Mouse (Mus musculus) kidney, postnatal 0 days (tissue): ENCODE results near the gene Pold1. TPM values are rescaled to one million over a fixed set of nuclear protein-coding genes. Genes with fewer than 3 reads are reported as not detected.

Experiments used
- ATAC-seq: fragments of 200-750 bp; cut with Nextera tagmentation; replicated peaks from 2 replicates; pipeline ENCODE4 v1.8.0; 2017; ENCODE audit warnings: low read depth, moderate number of reproducible peaks, moderate TSS enrichment, moderate library complexity; ENCODE audit not compliant: low FRiP score
- DNase-seq: peaks from one replicate; pipeline ENCODE4 v3.0.0-alpha.2; 2016; ENCODE audit warnings: low spot score
- H3K27ac ChIP-seq: fragments of 300-500 bp; sonication (generic); 2 replicates; pipeline ENCODE4 v1.5.1; 2014; ENCODE audit warnings: mild to moderate bottlenecking
- H3K27me3 ChIP-seq: fragments of 300-500 bp; sonication (generic); 2 replicates; pipeline ENCODE4 v1.6.1; 2014; ENCODE audit warnings: low read length, mixed read lengths; ENCODE audit not compliant: insufficient read depth
- H3K36me3 ChIP-seq: fragments of 300-500 bp; sonication (generic); 2 replicates; pipeline ENCODE4 v1.6.1; 2014; ENCODE audit warnings: low read length, mixed read lengths; ENCODE audit not compliant: insufficient read depth
- H3K4me1 ChIP-seq: fragments of 300-500 bp; sonication (generic); replicated peaks from 2 replicates; pipeline ENCODE4 v1.6.1; 2014; ENCODE audit warnings: antibody characterized with exemption, low read length, mixed read lengths; ENCODE audit not compliant: insufficient read depth
- H3K4me2 ChIP-seq: fragments of 300-500 bp; sonication (generic); 2 replicates; pipeline ENCODE4 v1.6.1; 2014; ENCODE audit warnings: mild to moderate bottlenecking, low read length, moderate library complexity, mixed read lengths
- H3K4me3 ChIP-seq: fragments of 300-500 bp; sonication (generic); replicated peaks from 2 replicates; pipeline ENCODE4 v1.5.1; 2014; ENCODE audit warnings: low read depth, low read length
- H3K9ac ChIP-seq: fragments of 300-500 bp; sonication (generic); 2 replicates; pipeline ENCODE4 v1.6.1; 2014; ENCODE audit warnings: low read depth, low read length
- H3K9me3 ChIP-seq: fragments of 300-500 bp; sonication (generic); replicated peaks from 2 replicates; pipeline ENCODE4 v1.6.1; 2016; ENCODE audit warnings: low read length, inconsistent platforms, mixed read lengths
- CTCF ChIP-seq: IDR thresholded peaks from 2 replicates; pipeline ENCODE4 v1.5.1; 2016; ENCODE audit warnings: antibody characterized with exemption, low read depth, mild to moderate bottlenecking, moderate library complexity
- WGBS: fragments of 180-500 bp; shearing (Covaris S2); extraction: QIAGEN DNeasy Blood & Tissue Kit; methylation state at CpG from one replicate; pipeline ENCODE4 v1.1.7; 2014; 5-methylcytosine and 5-hydroxymethylcytosine counted together
- polyA plus RNA-seq: library from polyadenylated mRNA; unstranded; fragments of >200 nt; fragmentation: Nextera tagmentation; extraction: Ambion mirVana; gene quantifications from 2 replicates; pipeline ENCODE4 v1.2.1, GENCODE M21; 2015

Gene Pold1
- polyA plus RNA-seq, 1 experiment from 2014 or later: 38.0 TPM

- 93% methylated on average over 11 of the region's 11 CpGs for WGBS
- no peak overlapping the region for H3K9ac ChIP-seq
- no peak overlapping the region for H3K27ac ChIP-seq
- H3K4me1 ChIP-seq: no peaks in the 10 kb centered on the region
- no peaks in the 10 kb centered on the region for H3K9me3 ChIP-seq
- TF ChIP-seq CTCF: no peak
- H3K27me3 ChIP-seq: no peaks in the 10 kb centered on the region
- H3K4me2 ChIP-seq: no peak overlapping the region
- no peak overlapping the region for H3K4me3 ChIP-seq
- H3K36me3 ChIP-seq: peaks cover 30% of the 10 kb centered on the region
- no peak for ATAC-seq
- no peak for DNase-seq
These were observed 6.1 kb downstream of the Pold1 start for GRCm38 (mm10) chr7:44542555-44542954.

GRCm38 (mm10) chr7:44538756-44539624, 9.7 kb downstream of the Pold1 start:
- no peak overlapping the region for H3K27ac ChIP-seq
- TF ChIP-seq CTCF: no peak
- ATAC-seq: no peak
- 91% methylated on average over 41 of the region's 41 CpGs for WGBS
- H3K4me2 ChIP-seq: no peak overlapping the region
- peaks cover 37% of the 10 kb centered on the region for H3K36me3 ChIP-seq
- no peaks in the 10 kb centered on the region for H3K4me1 ChIP-seq
- H3K4me3 ChIP-seq: no peak overlapping the region
- H3K27me3 ChIP-seq: no peaks in the 10 kb centered on the region
- H3K9ac ChIP-seq: no peak overlapping the region
- DNase-seq: no peak
- no peaks in the 10 kb centered on the region for H3K9me3 ChIP-seq

- Histone ChIP-seq H3K4me1 (no peaks in the 10 kb centered on the region), H3K4me2 (no peak overlapping the region), H3K27ac (no peak overlapping the region), H3K4me3 (no peak overlapping the region), H3K36me3 (peaks cover 35% of the 10 kb centered on the region), H3K27me3 (no peaks in the 10 kb centered on the region), H3K9me3 (no peaks in the 10 kb centered on the region), H3K9ac (no peak overlapping the region)
- DNase-seq (no peak), ATAC-seq (no peak)
- WGBS: 90% methylated on average over 13 of the region's 13 CpGs
- TF ChIP-seq CTCF: no peak
These were observed 11.2 kb downstream of the Pold1 start for GRCm38 (mm10) chr7:44537496-44537895.

- Histone ChIP-seq H3K4me1 (no peaks in the 10 kb centered on the region), H3K4me2 (no peak overlapping the region), H3K9ac (no peak overlapping the region), H3K27ac (no peak overlapping the region), H3K36me3 (peaks cover 31% of the 10 kb centered on the region), H3K9me3 (no peaks in the 10 kb centered on the region), H3K4me3 (no peak overlapping the region), H3K27me3 (no peaks in the 10 kb centered on the region)
- no peak for TF ChIP-seq CTCF
- no peak for ATAC-seq
- DNase-seq: no peak
- 52% methylated on average over 7 of the region's 7 CpGs for WGBS
These were observed 11.6 kb downstream of the Pold1 start for GRCm38 (mm10) chr7:44537009-44537408.

- no peaks in the 10 kb centered on the region for H3K27me3 ChIP-seq
- H3K4me2 ChIP-seq: no peak overlapping the region
- no peak overlapping the region for H3K27ac ChIP-seq
- no peak overlapping the region for H3K9ac ChIP-seq
- H3K4me3 ChIP-seq: no peak overlapping the region
- DNase-seq (no peak), ATAC-seq (no peak)
- H3K4me1 ChIP-seq: no peaks in the 10 kb centered on the region
- no peaks in the 10 kb centered on the region for H3K9me3 ChIP-seq
- TF ChIP-seq CTCF: no peak
- WGBS: 83% methylated on average over 6 of the region's 6 CpGs
- peaks cover 27% of the 10 kb centered on the region for H3K36me3 ChIP-seq
These were observed 12.1 kb downstream of the Pold1 start for GRCm38 (mm10) chr7:44536590-44536968.

- DNase-seq: no peak
- no peak for ATAC-seq
- H3K4me2 ChIP-seq: no peak overlapping the region
- WGBS: 90% methylated on average over 27 of the region's 27 CpGs
- H3K27ac ChIP-seq: no peak overlapping the region
- peaks cover 20% of the 10 kb centered on the region for H3K36me3 ChIP-seq
- no peak for TF ChIP-seq CTCF
- H3K4me3 ChIP-seq: no peak overlapping the region
- no peaks in the 10 kb centered on the region for H3K27me3 ChIP-seq
- H3K9ac ChIP-seq: no peak overlapping the region
- H3K4me1 ChIP-seq: no peaks in the 10 kb centered on the region
- no peaks in the 10 kb centered on the region for H3K9me3 ChIP-seq
These were observed 12.7 kb downstream of the Pold1 start for GRCm38 (mm10) chr7:44535657-44536589.
